Mouse (Mus musculus): ENCODE measurements around the gene Srrm1. TPM values are rescaled to one million over a fixed set of nuclear protein-coding genes. Genes with fewer than 3 reads are reported as not detected.
A peak's percentile ranks its signal among the peaks of the same experiment; 100 is the strongest.

Gene Srrm1
- polyA plus RNA-seq, 1 experiment from 2014 or later = 201 TPM

- Histone ChIP-seq H3K9ac (peak overlapping the region; percentile 58), H3K27me3 (ENCODE audit: insufficient read depth, low read length) (0 out of 2 replicates have a peak, but pooled peaks cover 2% of the 10 kb centered on the region), H3K36me3 (ENCODE audit: insufficient read depth) (no peaks in the 10 kb centered on the region), H3K4me2 (peak overlapping the region; percentile 71), H3K4me3 (ENCODE audit: low read depth, low read length) (peak overlapping the region; percentile 90), H3K27ac (ENCODE audit: low read depth) (peak overlapping the region; percentile 72), H3K9me3 (ENCODE audit: low read depth, low read length) (no peaks in the 10 kb centered on the region), H3K4me1 (ENCODE audit: insufficient read depth) (peaks cover 18% of the 10 kb centered on the region)
- 4% methylated on average over 17 of the region's 17 CpGs for WGBS
- peak; percentile 3; the same call in 1 of the 2 replicates for ATAC-seq (ENCODE audit: insufficient read depth)
- DNase-seq = no peak
- TF ChIP-seq CTCF (IDR thresholded peaks at IDR 0.05; ENCODE audit: low read depth) = no peak
Observed at GRCm38 (mm10) chr4:135273307-135273682, 79.8 kb downstream of the Srrm1 start.

GRCm38 (mm10) chr4:135272640-135273306 lies 80.3 kb downstream of the Srrm1 start, which contains the start of gene Clic4:
Gene Clic4, minus strand, starts transcription at chr4:135272814.
- Histone ChIP-seq H3K4me2 (peak within 1 kb of the TSS; percentile 87), H3K27me3 (ENCODE audit: insufficient read depth, low read length) (0 out of 2 replicates have a peak, but pooled peaks cover 2% of the 10 kb centered on the region), H3K4me3 (ENCODE audit: low read depth, low read length) (peak within 1 kb of the TSS; percentile 90), H3K36me3 (ENCODE audit: insufficient read depth) (no peaks in the 10 kb centered on the region), H3K9me3 (ENCODE audit: low read depth, low read length) (no peaks in the 10 kb centered on the region), H3K9ac (peak within 1 kb of the TSS; percentile 94), H3K27ac (ENCODE audit: low read depth) (peak within 1 kb of the TSS; percentile 96), H3K4me1 (ENCODE audit: insufficient read depth) (peaks cover 23% of the 10 kb centered on the region)
- ATAC-seq (ENCODE audit: insufficient read depth) = peak; percentile 99
- DNase-seq = peak; percentile 100
- peak; percentile 47; the same call in 1 of the 2 replicates for TF ChIP-seq CTCF (IDR thresholded peaks at IDR 0.05; ENCODE audit: low read depth)
- WGBS = under 1% methylated on average over 64 of the region's 64 CpGs

GRCm38 (mm10) chr4:135271881-135272616 lies 81.1 kb downstream of the Srrm1 start:
- H3K27me3 ChIP-seq (ENCODE audit: insufficient read depth, low read length) = 0 out of 2 replicates have a peak, but pooled peaks cover 2% of the 10 kb centered on the region
- peak; percentile 55 for ATAC-seq (ENCODE audit: insufficient read depth)
- peak overlapping the region; percentile 87 for H3K4me2 ChIP-seq
- peak overlapping the region; percentile 96 for H3K27ac ChIP-seq (ENCODE audit: low read depth)
- no peak for TF ChIP-seq CTCF (IDR thresholded peaks at IDR 0.05; ENCODE audit: low read depth)
- no peaks in the 10 kb centered on the region for H3K9me3 ChIP-seq (ENCODE audit: low read depth, low read length)
- no peaks in the 10 kb centered on the region for H3K36me3 ChIP-seq (ENCODE audit: insufficient read depth)
- H3K9ac ChIP-seq = peak overlapping the region; percentile 94
- under 1% methylated on average over 67 of the region's 67 CpGs for WGBS
- peaks cover 30% of the 10 kb centered on the region for H3K4me1 ChIP-seq (ENCODE audit: insufficient read depth)
- DNase-seq = peak; percentile 83
- peak overlapping the region; percentile 90 for H3K4me3 ChIP-seq (ENCODE audit: low read depth, low read length)

- Histone ChIP-seq H3K36me3 (ENCODE audit: insufficient read depth) (no peaks in the 10 kb centered on the region), H3K9me3 (ENCODE audit: low read depth, low read length) (no peaks in the 10 kb centered on the region), H3K9ac (peak overlapping the region; percentile 94), H3K4me2 (peak overlapping the region; percentile 87), H3K4me3 (ENCODE audit: low read depth, low read length) (peak overlapping the region; percentile 90), H3K27ac (ENCODE audit: low read depth) (peak overlapping the region; percentile 96), H3K4me1 (ENCODE audit: insufficient read depth) (peaks cover 31% of the 10 kb centered on the region), H3K27me3 (ENCODE audit: insufficient read depth, low read length) (0 out of 2 replicates have a peak, but pooled peaks cover 2% of the 10 kb centered on the region)
- WGBS = 2% methylated on average over 20 of the region's 20 CpGs
- DNase-seq (peak; percentile 67), ATAC-seq (ENCODE audit: insufficient read depth) (no peak)
- no peak for TF ChIP-seq CTCF (IDR thresholded peaks at IDR 0.05; ENCODE audit: low read depth)
Observed at GRCm38 (mm10) chr4:135271419-135271828, 81.7 kb downstream of the Srrm1 start.

Other genes starting within 250 kb of the Srrm1 start
- 0.04 and 0.16 TPM in 2 replicates for gene Runx3, start 232.7 kb downstream of the Srrm1 start, polyA plus RNA-seq (2014; fragmentation: Nextera tagmentation; extraction: Ambion mirVana)
- 128 and 133 TPM in 2 replicates for gene Clic4, start 80.5 kb downstream of the Srrm1 start, polyA plus RNA-seq (2014; fragmentation: Nextera tagmentation; extraction: Ambion mirVana)
- 4.6 and 6.9 TPM in 2 replicates for gene Ncmap, start 44.9 kb upstream of the Srrm1 start, polyA plus RNA-seq (2014; fragmentation: Nextera tagmentation; extraction: Ambion mirVana)
- gene Rcan3, start 80.5 kb upstream of the Srrm1 start, polyA plus RNA-seq (2014; fragmentation: Nextera tagmentation; extraction: Ambion mirVana) = 14.0 and 14.1 TPM in 2 replicates
- gene Stpg1, start 141.5 kb upstream of the Srrm1 start, polyA plus RNA-seq (2014; fragmentation: Nextera tagmentation; extraction: Ambion mirVana) = 0.14 and 0.29 TPM in 2 replicates
- gene Nipal3, start 141.7 kb upstream of the Srrm1 start, polyA plus RNA-seq (2014; fragmentation: Nextera tagmentation; extraction: Ambion mirVana) = 3.4 and 4.7 TPM in 2 replicates
- gene Grhl3, start 220.3 kb upstream of the Srrm1 start, polyA plus RNA-seq (2014; fragmentation: Nextera tagmentation; extraction: Ambion mirVana) = 2.5 and 3.3 TPM in 2 replicates